Mouse (Mus musculus) 416B (cell line): ENCODE measurements around the gene Gm1330.
A peak's percentile ranks its signal among the peaks of the same experiment; 100 is the strongest.
"Not testable (repeated sequence)": the region's sequence is repeated elsewhere in the genome, so short reads cannot be mapped to it uniquely, and the experiment has no call there.

ENCODE experiments used
- DNase-seq: peaks from one replicate; pipeline ENCODE4 v3.0.0; 2011; ENCODE audit warnings: low read depth

The Gm1330 gene

DNA sequence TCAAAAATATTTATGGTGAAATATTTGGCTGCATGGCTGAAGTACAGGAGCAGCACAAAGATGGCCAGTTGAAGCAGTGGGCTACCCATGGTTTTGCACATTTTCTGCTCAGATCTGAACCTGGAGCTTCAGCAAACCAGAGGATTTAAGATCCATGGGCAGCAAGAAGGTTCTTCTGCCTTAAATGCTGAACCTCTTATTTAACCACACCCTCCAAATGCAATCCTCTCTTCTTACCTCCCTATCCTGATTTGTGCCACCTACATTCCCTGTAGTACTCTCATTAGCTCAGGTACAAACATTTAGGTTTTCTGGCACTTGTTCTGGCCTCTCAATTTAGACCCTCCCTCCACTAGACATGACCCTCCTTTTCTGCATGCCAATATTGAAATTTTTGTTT lies at the start of gene Gm1330:
TSS of gene Gm1330 (minus strand) at position 101 of the 400 bp plus-strand sequence.
- DNase-seq = no peak

DNA sequence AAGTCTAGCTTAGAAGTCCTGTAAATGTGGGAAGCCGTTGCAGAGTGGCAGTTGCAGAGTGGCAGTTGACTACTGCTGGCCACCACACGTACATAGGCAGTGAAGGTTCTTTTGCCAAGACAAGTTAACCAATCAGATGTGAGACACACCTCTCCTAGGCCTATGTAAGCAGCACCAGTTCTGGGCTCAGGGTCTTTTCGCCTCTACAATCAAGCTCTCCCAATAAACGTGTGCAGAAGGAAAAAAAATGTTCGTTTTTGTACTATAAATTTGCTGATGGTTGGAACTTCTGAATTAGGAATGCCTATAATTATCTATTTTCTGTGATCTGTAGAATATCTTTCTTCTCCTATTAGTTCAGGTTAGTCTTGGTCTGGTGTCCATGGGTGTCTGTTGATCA lies 14.1 kb upstream of the Gm1330 start, which contains the start of gene Gm10750:
TSS of gene Gm10750 (minus strand) at position 101 of the 400 bp plus-strand sequence.
- DNase-seq = not testable (repeated sequence)

DNA sequence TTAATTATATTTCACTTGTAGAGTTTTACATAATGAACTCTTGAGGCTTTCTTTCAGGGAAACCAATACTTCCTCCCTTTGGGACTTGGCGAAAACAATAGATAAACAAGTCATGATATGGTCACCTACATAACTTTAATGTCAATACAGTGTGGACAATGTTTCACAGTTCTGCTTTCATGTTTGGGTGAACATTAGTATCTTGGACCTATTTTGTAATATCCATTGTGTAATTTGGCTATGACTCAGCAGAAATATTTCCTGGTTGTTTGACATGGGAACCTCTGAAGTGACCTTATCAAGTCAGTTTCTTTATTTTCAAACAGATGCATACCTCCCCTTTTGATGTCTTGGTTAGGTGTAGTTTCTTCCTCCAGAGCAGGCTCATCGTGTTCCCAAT lies 1.8 kb upstream of the Gm1330 start:
- peak; percentile 70 for DNase-seq

- DNase-seq = no peak
Measured at GRCm38 (mm10) chr2:148995133-148995532, 7.9 kb downstream of the Gm1330 start.
